Mouse (Mus musculus) midbrain, embryonic 16.5 days (tissue): Measurements from ENCODE around the gene Acvrl1. TPM values are rescaled to one million over a fixed set of nuclear protein-coding genes. Genes with fewer than 3 reads are reported as not detected.

Experiments used
- ATAC-seq: fragments of 200-750 bp; cut with Nextera tagmentation; 2 replicates; pipeline ENCODE4 v1.8.0; 2017; ENCODE audit warnings: moderate TSS enrichment
- H3K27ac ChIP-seq: fragments of 300-500 bp; sonication (generic); 2 replicates; pipeline ENCODE4 v1.5.1; 2014; ENCODE audit warnings: mild to moderate bottlenecking, low read length, mixed read lengths
- H3K27me3 ChIP-seq: fragments of 300-500 bp; sonication (generic); 2 replicates; pipeline ENCODE4 v1.6.1; 2014; ENCODE audit warnings: low read depth, low read length, mixed read lengths; ENCODE audit not compliant: control insufficient read depth, insufficient read depth
- H3K36me3 ChIP-seq: fragments of 300-500 bp; sonication (generic); 2 replicates; pipeline ENCODE4 v1.6.1; 2014; ENCODE audit warnings: mild to moderate bottlenecking, low read length, moderate library complexity, mixed read lengths; ENCODE audit not compliant: control insufficient read depth, insufficient read depth
- H3K4me1 ChIP-seq: fragments of 300-500 bp; sonication (generic); 2 replicates; pipeline ENCODE4 v1.6.1; 2014; ENCODE audit warnings: mild to moderate bottlenecking, low read length, mixed read lengths; ENCODE audit not compliant: control insufficient read depth, insufficient read depth
- H3K4me2 ChIP-seq: fragments of 300-500 bp; sonication (generic); 2 replicates; pipeline ENCODE4 v1.6.1; 2014; ENCODE audit warnings: mild to moderate bottlenecking, low read length, mixed read lengths
- H3K4me3 ChIP-seq: fragments of 300-500 bp; sonication (generic); 2 replicates; pipeline ENCODE4 v1.5.1; 2014; ENCODE audit warnings: low read depth, mild to moderate bottlenecking, low read length, moderate library complexity, mixed read lengths
- H3K9ac ChIP-seq: fragments of 300-500 bp; sonication (generic); 2 replicates; pipeline ENCODE4 v1.6.1; 2014; ENCODE audit warnings: low read depth, low read length, mixed read lengths
- H3K9me3 ChIP-seq: fragments of 300-500 bp; sonication (generic); replicated peaks from 2 replicates; pipeline ENCODE4 v1.6.1; 2014; ENCODE audit warnings: mild to moderate bottlenecking, low read length, mixed read lengths; ENCODE audit not compliant: control insufficient read depth, poor library complexity, severe bottlenecking
- WGBS: fragments of 180-500 bp; shearing (Covaris S2); extraction: QIAGEN DNeasy Blood & Tissue Kit; methylation state at CpG from one replicate; pipeline ENCODE4 v1.1.7; 2014; 5-methylcytosine and 5-hydroxymethylcytosine counted together
- polyA plus RNA-seq: library from polyadenylated mRNA; unstranded; fragments of >200 nt; fragmentation: Nextera tagmentation; extraction: Ambion mirVana; gene quantifications from 2 replicates; pipeline ENCODE4 v1.2.1, GENCODE M21; 2015

Gene Acvrl1
- polyA plus RNA-seq, 1 experiment from 2014 or later = 8.0 TPM

DNA sequence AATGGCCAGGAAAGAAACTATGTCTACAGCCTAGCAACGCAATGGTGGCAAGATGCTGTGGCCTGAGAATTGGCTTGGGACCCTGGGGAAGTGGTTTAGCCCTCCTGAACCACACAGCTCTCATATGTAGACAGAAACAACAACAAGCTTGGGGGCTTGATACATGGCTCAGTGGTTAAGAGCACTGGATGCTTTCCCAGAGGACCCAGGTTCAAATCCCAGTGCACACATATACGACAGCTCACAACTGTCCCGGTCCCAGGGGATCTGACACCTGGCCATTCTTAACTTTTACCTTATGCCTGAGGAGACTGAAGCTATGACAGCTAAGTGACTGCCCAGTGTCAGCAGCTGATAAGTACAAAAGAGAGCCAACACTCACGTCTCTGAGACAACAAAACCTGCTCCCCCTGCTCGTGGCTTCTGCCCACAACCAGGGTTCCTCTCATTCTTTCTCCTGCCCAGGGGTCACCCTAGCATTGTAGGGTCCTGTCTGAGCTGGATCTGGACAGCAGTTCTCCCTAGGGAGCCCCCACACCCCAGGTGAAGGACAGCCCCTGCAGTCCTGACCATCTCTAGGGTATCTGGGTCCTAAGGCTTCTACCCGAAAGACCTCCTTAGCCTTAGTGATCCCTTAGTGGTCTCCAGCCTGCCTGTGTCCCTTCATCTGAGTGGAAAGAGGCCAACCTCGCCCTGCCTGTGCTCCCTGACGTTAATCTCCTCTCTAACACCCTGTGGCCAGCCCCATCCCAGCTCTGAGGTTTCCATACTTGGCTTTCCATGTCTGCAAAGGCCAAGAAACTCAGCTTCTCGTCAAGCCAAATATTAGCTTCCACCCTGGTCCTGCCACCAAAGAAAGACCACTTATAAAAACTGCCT, 6.7 kb upstream of the Acvrl1 start:
- ATAC-seq = no peak
- Histone ChIP-seq H3K9ac (no peak overlapping the region), H3K36me3 (no peaks in the 10 kb centered on the region), H3K4me2 (no peak overlapping the region), H3K27me3 (no peaks in the 10 kb centered on the region), H3K9me3 (no peaks in the 10 kb centered on the region), H3K27ac (no peak overlapping the region), H3K4me3 (no peak overlapping the region), H3K4me1 (no peaks in the 10 kb centered on the region)
- WGBS = 71% methylated on average over 9 of the region's 9 CpGs

DNA sequence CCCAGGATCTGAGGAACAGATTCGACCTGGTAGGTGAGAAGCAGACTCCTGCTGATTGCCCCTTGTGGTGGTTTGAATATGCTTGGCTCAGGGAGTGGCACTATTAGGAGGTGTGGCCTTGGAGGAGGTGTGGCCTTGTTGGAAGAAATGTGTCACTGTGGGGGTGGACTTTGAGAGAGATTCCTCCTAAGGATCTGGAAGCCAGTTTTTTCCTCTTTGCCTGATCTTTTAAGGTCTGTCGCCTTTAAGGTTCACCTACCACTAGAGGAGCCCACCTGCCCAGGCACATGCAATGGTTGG, 6.1 kb upstream of the Acvrl1 start:
- no peaks in the 10 kb centered on the region for H3K4me1 ChIP-seq
- no peak overlapping the region for H3K27ac ChIP-seq
- peaks cover 4% of the 10 kb centered on the region for H3K27me3 ChIP-seq
- no peaks in the 10 kb centered on the region for H3K36me3 ChIP-seq
- H3K9ac ChIP-seq = no peak overlapping the region
- no peak for ATAC-seq
- 24% methylated on average over 2 of the region's 2 CpGs for WGBS
- no peak overlapping the region for H3K4me2 ChIP-seq
- no peak overlapping the region for H3K4me3 ChIP-seq
- H3K9me3 ChIP-seq = no peaks in the 10 kb centered on the region

DNA sequence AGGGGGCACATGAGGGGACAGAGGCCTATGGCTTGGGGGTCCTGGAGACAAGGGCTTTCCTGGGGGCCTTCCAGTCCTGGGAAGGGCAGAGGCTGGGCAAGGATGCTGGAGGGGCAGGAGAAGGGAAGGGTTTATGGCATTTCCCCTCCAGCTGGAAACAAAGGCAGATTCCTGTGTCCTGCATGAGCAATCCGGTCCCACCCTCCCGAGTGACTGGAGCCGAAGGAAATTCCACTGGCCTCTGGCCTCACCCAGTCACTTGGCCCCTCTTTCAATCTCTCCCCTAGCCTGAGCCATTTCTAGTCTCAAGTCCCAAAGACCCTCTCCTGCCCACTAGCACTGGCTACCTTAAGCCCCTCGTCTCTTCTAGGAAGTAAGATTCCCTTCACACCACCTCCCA, 5.1 kb upstream of the Acvrl1 start:
- Histone ChIP-seq H3K4me1 (no peaks in the 10 kb centered on the region), H3K4me2 (no peak overlapping the region), H3K27ac (no peak overlapping the region), H3K36me3 (no peaks in the 10 kb centered on the region), H3K4me3 (no peak overlapping the region), H3K9me3 (no peaks in the 10 kb centered on the region), H3K27me3 (peaks cover 13% of the 10 kb centered on the region), H3K9ac (no peak overlapping the region)
- no peak for ATAC-seq
- 54% methylated on average over 4 of the region's 4 CpGs for WGBS

DNA sequence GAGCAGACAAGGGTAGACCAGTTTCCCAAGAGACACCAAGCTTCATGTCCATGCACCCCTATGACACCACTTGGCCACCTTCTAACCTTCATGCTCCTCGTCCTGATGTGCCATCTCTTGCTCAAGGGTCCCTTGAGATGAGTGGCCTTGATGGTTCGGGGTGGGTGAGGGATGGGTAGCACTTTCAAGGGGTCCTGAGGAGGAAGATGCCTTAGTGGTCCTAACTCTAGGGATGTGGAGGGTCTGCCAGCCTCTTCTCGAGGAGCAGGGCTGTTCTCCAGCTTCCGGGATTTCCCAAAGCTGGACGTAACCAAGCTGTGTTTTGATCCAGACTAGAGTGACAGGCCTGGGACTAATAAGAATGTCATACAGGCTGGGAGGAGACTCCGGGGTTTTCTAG, 2.8 kb upstream of the Acvrl1 start:
- Histone ChIP-seq H3K4me1 (peaks cover 3% of the 10 kb centered on the region; the same call in 1 of the 2 replicates), H3K4me3 (no peak overlapping the region), H3K9ac (no peak overlapping the region), H3K27ac (no peak overlapping the region), H3K27me3 (peaks cover 23% of the 10 kb centered on the region), H3K36me3 (no peaks in the 10 kb centered on the region), H3K4me2 (no peak overlapping the region), H3K9me3 (no peaks in the 10 kb centered on the region)
- ATAC-seq = no peak
- 93% methylated on average over 6 of the region's 6 CpGs for WGBS

DNA sequence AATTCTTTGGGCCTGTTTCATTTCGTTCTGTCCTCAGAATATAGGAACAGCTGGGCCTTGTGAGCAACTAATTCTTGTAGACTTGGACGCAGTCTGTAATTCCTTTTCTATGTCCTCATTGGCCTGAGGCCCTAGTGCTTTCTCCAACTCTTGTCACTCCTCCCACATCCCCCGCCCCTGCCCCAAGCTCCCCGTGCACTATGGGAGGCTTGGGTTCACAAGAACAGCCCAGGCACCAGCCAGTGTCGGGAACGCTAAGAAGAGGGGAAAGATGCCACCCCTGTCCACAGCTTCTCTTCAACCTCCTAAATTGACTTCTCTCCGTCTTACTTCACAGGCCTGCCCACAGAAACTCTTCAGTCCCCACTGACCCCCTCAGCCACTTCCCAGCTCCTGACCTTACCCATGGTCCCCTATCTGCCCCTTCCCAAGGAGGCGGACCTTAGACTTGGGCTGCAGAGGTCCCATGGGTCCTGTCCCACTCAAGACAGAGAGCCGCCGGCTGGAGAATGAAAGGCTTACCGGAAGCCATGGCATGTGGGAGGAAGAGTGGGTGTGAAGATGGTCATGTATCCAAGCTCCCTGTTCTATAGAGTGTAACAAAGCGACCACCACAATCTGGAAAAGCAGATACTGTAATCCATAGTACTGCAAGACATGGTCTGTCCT, 1.3 kb upstream of the Acvrl1 start:
- no peaks in the 10 kb centered on the region for H3K9me3 ChIP-seq
- H3K4me2 ChIP-seq = no peak overlapping the region
- H3K36me3 ChIP-seq = no peaks in the 10 kb centered on the region
- no peak overlapping the region for H3K9ac ChIP-seq
- ATAC-seq = no peak
- H3K27ac ChIP-seq = no peak overlapping the region
- WGBS = 74% methylated on average over 12 of the region's 12 CpGs
- peaks cover 3% of the 10 kb centered on the region; the same call in 1 of the 2 replicates for H3K4me1 ChIP-seq
- H3K27me3 ChIP-seq = peaks cover 27% of the 10 kb centered on the region
- no peak overlapping the region for H3K4me3 ChIP-seq

DNA sequence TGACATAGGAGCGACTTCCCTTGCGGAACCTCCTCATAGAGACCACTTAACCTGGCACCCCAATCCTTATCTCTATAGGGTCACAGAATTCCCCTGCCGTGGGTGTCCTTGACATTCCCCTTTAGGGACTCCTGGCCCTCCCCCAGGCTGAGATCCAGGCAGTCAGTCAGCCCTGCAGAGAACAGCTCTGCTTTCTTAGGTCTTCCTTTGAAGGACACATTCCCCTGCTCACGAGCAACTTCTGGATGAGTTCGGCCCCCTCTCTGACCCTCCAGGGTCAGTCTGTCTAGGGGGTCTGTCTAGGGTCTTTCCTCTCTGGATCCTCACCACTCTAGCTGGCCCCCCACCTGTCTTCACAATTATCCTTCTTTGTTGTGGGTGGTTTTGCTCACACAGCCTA, 1.1 kb downstream of the Acvrl1 start:
- H3K36me3 ChIP-seq = no peaks in the 10 kb centered on the region
- no peak overlapping the region for H3K4me3 ChIP-seq
- 32% methylated on average over 5 of the region's 5 CpGs for WGBS
- no peak overlapping the region for H3K9ac ChIP-seq
- H3K27ac ChIP-seq = no peak overlapping the region
- peaks cover 27% of the 10 kb centered on the region for H3K27me3 ChIP-seq
- ATAC-seq = no peak
- H3K4me2 ChIP-seq = 0 out of 2 replicates have a peak overlapping the region, but pooled peaks have one; percentile 45
- H3K4me1 ChIP-seq = peaks cover 3% of the 10 kb centered on the region; the same call in 1 of the 2 replicates
- no peaks in the 10 kb centered on the region for H3K9me3 ChIP-seq

DNA sequence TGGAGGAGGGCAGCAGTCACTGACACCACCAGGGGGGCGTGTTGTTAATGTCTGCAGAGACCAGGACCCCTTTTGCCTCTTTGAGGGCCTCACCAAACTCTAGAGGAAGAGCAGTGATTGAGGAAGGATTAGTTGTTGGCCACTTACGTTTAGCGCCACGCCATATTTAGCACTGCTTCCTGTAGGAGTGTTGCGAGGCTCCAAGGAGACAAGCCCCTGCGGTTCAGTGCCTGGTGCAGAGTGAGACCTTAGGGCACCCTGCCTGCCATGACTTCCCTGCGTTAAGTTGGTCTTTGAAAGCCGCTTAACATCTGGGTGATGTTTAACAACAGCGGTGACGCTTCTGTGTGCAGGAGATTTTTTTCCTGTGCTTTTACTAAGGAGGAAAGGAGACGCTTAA, 3.2 kb downstream of the Acvrl1 start:
- Histone ChIP-seq H3K27ac (no peak overlapping the region), H3K36me3 (no peaks in the 10 kb centered on the region), H3K9ac (no peak overlapping the region), H3K4me2 (no peak overlapping the region), H3K27me3 (peaks cover 27% of the 10 kb centered on the region), H3K4me3 (no peak overlapping the region), H3K9me3 (no peaks in the 10 kb centered on the region), H3K4me1 (peaks cover 3% of the 10 kb centered on the region; the same call in 1 of the 2 replicates)
- WGBS = 39% methylated on average over 11 of the region's 11 CpGs
- no peak for ATAC-seq

DNA sequence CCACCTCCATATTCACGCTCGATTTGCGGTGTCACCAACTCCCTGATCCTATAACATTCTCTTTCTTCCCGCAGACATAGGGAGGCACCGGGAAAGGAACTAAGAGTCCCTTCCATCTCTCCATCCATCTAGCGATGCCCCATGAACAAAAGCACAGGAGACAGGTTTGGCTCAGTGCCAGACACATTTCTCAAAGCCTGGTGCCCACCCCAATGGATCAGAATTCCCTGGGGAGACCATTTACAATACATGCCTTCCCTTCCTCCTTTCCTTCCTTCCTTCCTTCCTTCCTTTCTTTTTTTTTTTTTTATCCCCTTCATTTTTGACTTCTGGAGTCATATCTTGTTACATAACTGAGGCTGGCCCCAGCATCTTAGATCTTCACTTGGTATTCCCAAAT, 3.7 kb downstream of the Acvrl1 start:
- Histone ChIP-seq H3K4me3 (no peak overlapping the region), H3K9ac (no peak overlapping the region), H3K36me3 (no peaks in the 10 kb centered on the region), H3K27me3 (peaks cover 25% of the 10 kb centered on the region), H3K4me1 (peaks cover 3% of the 10 kb centered on the region; the same call in 1 of the 2 replicates), H3K9me3 (no peaks in the 10 kb centered on the region), H3K27ac (no peak overlapping the region), H3K4me2 (no peak overlapping the region)
- WGBS = 47% methylated on average over 6 of the region's 6 CpGs
- no peak for ATAC-seq

DNA sequence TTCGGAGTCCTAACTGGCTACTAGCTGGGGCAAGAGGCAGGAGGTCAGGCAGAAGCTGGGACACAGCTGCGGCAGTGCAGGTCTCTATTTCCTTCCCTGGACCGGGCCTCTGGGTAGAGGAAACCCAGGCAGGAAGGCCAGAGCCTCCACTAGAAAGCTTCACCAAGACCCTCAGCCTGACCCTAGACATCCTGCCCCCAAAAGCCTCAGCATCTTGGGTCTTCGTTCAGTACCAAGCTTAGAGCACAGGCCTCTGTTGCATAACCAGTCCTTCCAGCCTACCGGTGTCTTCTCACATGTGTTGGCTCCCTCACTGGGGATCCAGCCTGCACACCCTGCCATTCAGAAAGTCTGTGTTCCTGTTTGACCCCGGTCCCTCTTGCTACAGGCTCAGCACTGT, 4.4 kb downstream of the Acvrl1 start:
- Histone ChIP-seq H3K4me1 (peaks cover 3% of the 10 kb centered on the region; the same call in 1 of the 2 replicates), H3K9ac (no peak overlapping the region), H3K27ac (no peak overlapping the region), H3K9me3 (no peaks in the 10 kb centered on the region), H3K4me2 (no peak overlapping the region), H3K27me3 (peaks cover 18% of the 10 kb centered on the region), H3K36me3 (no peaks in the 10 kb centered on the region), H3K4me3 (no peak overlapping the region)
- WGBS = 82% methylated on average over 6 of the region's 6 CpGs
- no peak for ATAC-seq
